Mouse (Mus musculus) left cerebral cortex, adult 11 months (tissue): ENCODE results near the gene Meaf6.

Experiments
- DNase-seq: peaks from one replicate; pipeline ENCODE4 v3.0.0; 2022; ENCODE audit warnings: low spot score

The Meaf6 gene

GRCm38 (mm10) chr4:125084403-125085345, at the start of gene Meaf6:
TSS of gene Meaf6 (plus strand) at chr4:125085134.
- peak; percentile 84 for DNase-seq

DNA sequence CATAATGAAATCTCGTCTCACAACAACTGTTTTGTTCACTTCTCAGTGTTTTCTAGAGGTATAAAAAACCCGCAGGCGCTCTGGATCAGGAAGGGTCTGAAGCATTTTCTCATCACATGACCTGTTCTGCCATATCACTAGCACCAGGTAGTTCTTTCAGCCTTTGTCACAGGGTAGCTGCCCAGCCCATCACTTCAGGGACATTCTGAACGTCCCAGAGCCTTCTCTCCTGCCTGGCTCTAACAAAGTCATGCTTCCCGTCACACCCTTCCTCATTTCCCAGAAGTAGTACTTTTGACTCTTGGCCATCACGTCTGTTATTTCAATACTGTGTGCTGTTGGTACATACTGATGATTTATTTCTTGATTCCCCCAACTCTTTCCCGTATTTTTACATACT, 40.5 kb upstream of the Meaf6 start:
- no peak for DNase-seq

DNA sequence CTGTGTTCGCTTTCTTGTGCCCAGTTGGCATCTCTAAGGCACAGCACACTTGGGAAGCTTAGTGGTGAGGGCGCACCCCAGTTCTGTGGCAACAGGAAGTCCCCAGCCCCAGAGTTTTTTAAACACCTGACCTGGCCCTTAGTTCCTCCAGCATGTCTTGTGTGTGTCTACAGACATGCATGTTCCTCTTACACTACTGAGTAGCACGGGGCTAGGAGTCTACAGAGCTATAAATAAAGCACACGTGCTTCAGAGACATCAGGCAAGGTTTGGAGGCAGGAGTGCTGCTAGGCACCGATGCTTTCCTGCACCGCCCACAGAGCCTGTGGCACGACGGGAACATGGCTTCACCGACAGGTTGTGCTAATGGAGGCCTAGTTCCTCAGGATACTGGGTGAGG, 29.5 kb upstream of the Meaf6 start:
- DNase-seq, result peak; percentile 27

DNA sequence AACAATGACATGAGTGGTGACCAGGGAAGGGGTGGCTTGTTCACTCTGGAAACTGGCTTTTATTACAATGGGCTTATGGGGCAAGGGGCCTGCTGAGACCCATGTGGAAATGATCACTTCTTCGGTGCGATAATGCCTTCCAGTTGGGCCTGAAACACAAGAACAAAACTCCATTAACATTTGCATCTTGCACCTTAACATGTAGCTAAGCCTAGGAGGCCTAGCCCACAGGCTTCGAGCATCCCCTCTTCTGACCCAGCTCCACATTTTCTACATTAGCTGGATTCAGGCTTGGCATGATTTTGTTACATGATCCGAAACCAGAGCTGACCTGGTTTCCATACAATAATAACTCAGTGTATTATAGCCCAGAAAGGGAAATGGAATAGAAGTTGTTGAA, 28.5 kb upstream of the Meaf6 start:
- DNase-seq, result no peak

- DNase-seq, result no peak
These were observed 27.7 kb upstream of the Meaf6 start for GRCm38 (mm10) chr4:125057273-125057672.

DNA sequence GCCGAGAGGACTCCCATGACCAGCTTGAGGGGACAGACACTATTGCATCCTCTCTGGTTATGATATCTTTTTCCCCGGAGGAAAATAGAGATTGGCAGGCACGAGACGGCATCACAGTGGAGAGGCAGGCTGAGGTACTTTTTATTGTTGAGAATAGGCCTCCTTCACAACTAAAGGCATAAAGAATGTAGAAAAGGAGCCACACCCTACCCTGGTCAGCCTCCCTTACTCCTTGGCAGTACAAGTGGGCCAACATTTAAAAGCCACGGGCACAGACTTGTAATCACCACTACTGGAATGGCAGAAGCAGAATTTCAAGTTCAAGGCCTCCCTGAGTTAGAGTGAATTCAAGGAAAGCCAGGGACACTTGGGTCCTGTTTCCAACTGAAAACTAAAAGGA, 26.9 kb upstream of the Meaf6 start:
- no peak for DNase-seq

GRCm38 (mm10) chr4:125059025-125059424, 25.9 kb upstream of the Meaf6 start:
- peak; percentile 19 for DNase-seq

DNA sequence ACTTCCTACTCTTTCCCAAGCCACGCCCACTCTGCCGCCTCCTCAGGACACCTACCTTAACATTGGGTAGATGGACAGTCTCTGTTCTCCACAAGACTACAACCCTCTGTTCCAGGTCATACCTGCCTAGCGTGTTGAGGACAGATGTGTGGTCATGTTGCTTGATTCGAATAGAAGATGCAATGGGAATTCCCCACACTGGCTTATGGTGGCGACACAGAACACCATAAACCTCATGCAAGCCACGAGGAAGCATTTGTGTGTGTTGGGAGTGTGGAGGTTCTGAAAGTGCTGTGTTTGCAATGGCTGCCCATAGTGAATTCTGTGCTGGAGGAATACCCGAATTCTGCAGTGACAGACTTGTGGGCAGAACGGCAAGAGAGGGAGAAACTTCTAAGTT, 21.1 kb upstream of the Meaf6 start:
- no peak for DNase-seq

DNA sequence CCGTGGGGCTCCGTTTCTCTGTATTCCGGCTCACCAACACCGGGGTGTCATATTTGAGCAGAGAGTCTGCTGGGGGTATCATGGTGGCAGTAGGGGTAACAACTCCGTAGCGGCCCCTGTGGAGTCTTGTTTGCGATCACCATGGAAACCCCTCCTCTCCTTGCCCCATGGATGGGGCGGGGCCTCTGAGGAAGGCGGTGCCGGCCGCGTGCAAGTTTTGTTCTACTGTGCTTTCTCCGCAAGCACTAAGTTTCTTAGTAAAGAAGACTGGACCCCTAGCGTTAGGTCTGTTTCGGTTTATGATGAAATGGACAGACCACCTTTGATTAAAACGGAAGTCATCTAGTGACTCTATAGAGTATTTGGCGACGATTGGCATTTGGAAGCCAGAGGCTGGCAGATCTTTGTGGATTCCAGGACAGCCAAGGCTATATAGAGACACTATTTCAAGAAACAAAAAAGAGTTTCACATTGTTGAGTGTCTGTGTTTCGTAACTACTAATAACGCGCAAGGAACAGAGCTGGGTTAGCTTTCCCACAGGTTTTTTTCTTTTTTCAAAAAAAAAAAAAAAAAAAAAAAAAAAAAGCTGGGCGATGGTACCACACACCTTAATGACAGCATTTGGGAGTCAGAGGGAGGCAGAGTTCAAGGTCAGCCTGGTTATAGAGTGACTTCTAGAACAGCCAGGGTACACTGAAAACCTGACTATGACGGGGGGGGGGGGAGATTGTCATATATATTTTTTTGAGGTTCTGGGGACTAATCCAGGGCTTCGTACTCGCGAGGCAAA, 19.2 kb upstream of the Meaf6 start, which contains the start of gene Dnali1:
TSS of gene Dnali1 (minus strand) at position 187 of the 791 bp plus-strand sequence.
- no peak for DNase-seq

- DNase-seq, result peak; percentile 87
These were observed 18.2 kb upstream of the Meaf6 start, which contains the start of gene Snip1 for GRCm38 (mm10) chr4:125066490-125067370. TSS of gene Snip1 (plus strand) at chr4:125066672.

DNA sequence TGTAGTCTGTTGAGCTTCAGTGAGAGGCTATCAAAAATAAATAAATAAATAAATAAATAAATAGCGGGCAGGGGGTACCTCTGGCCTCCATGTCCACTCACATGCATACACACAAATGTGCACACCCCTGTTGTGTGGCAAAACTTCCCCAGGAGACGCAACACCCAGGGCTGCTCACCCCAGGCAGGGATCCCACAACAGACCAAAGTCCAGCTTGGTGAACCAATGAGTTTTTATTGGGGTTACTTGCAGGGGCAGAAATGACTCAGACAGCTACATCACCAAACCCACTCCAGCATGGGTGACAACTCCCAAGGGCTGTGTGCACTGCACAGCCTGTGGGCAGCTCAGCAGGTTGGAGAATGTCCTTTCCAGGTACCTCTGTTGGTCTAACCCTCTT, 7.2 kb upstream of the Meaf6 start:
- no peak for DNase-seq

DNA sequence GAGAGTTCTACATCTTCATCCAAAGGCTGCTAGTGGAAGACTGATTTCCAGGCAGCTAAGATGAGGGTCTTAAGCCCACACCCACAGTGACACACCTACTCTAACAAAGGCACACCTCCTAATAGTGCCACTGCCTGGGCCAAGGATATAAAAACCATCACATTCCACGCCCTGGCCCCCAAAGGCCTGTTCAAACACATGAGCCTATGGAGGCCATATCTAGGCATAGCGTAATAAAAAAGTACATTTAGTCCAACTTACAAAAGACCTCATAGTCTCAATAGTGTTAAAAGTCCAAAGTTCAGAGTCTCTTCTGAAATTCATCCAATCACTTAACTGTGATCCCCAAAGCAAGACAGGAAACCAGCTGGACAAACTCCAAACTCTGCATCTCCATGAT, 6.2 kb upstream of the Meaf6 start:
- DNase-seq, result no peak

- peak; percentile 68 for DNase-seq
These were observed 460 bp downstream of the Meaf6 start for GRCm38 (mm10) chr4:125085346-125085841.

DNA sequence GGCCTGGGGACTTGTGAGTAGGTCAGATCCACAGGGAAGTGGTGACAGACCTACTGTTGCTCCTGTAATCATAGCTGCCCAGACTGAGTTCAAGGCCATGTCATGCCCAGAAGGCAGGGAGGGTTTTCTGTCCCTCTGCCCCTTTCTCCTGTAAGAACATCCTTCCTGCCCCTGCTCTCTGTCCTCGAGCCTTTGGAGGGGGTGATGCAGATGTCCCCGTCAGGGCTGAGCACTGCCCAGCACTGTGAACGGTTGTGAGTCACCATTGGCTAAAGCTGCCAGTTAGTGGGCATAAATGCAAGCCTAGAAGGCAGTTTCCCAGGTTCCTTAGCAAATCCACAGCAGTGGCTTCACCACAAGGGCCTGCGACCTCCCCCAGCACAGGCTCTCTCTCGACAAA, 8.1 kb downstream of the Meaf6 start:
- no peak for DNase-seq

DNA sequence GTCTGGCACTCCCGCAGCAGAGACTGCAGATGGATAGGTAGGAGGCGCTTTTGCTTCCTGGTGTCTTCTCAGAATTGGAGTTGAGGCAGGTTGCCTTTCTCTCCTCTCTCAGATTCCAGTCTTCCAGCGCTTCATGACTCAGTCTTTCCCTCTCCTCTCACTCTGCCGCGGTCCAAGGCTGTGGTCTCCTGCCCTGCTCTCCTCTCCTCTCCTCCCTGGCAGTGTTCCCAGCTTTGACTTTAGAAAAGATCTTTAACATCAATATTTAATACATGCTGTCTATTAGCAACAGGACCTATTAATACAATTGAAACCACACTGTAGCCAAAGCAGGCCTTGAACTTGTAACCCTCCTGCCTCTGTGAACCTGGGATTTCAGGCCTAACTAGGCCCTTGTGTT, 11.1 kb downstream of the Meaf6 start:
- no peak for DNase-seq

GRCm38 (mm10) chr4:125097412-125097811, 12.5 kb downstream of the Meaf6 start:
- no peak for DNase-seq

DNA sequence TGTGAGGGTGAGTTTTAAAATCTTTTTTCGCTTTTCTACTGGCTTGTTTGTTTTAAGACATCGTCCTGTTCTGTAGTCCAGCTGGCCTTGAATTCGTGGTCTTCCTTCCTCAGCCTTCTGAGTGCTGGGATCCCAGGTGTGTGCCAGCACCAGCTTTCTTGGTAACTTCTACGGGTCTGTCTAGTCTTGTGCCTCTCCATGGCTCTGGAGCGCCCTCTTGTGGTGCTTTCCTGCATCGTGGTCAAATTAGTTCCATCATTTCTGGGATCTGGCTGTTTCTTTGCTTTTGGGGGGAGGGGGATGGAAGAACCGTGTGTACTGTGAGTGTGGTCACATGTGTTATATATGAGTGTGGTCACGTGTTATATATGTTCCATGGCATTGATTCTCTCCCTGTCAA, 14.5 kb downstream of the Meaf6 start:
- DNase-seq, result peak; percentile 37

DNA sequence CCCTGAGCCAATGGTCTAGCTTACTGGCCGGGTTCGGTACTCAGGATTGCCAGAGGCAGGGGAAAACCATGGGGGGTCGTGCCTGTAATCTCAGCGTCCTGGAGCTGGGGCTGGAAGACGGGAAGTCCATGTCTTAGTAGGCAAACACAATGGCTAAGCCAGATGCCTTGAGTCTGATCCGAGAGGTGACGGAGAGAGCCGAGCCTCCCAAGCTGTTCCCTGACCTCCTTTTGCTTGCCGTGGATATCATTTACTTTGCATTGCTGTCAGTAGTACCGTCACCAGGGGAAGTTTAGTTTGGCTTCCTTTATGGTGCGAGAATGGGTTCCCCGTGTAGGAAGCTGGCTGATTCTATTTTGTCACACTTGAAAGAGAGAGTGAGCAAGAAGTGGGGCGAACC, 16.4 kb downstream of the Meaf6 start:
- no peak for DNase-seq

DNA sequence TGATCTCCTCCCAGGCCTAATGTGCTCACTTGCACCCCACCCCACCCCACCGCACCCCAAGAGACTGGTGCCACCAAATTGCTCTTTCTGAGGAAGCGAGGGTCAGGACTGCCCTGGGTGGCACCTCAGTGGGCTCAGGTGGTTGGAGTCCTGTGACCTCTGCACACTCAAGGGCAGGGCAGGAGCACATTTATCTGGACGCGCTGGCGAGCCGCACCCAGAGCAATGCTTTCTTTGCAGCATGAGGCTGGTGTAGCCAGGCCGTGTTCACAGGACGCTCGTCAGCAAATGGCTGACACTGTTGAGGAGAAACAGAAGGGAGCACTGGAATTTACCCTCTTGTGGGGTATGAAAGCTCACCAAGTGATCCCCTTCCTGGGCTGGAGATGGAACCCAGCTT, 20.4 kb downstream of the Meaf6 start:
- DNase-seq, result no peak

DNA sequence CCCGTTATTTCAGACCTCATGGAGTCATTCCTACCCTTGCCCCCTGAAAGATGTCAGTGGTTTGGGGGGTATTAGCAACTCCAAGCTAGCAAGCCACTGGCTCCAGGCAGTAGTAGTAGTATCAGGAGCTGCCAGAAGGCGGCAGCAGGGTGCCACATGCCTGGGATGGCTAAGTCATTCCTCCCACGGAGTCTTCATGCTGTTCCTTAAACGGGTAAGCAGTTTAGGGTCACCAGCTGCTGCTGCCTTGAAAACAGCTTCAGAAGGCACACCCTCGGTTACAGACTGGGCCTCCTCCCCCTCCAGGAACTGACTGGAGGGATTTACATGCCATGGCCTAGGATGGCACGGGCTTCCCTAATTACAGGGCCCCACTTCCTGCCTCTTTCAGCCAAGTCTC, 29.7 kb downstream of the Meaf6 start:
- peak; percentile 88 for DNase-seq

DNA sequence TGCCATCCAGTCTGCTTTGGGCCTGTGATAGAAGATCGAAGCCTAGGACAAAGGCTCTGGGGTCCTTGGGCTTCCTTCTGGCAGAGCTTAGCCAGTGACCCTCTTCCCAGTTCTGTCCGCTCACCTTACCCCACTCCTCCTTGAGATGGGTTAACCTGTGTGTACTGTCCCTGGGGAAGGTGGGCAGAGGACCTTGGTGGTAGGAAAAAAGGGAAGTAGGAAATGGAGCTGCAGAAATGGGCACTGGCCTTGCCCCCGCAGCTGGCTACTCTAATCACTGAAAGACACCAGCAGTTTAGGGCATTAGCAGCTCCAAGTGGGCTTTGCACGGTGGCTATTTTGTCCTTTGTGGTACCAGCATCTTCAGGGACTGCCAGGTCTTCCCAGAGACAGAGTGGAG, 30.1 kb downstream of the Meaf6 start:
- DNase-seq, result no peak

- no peak for DNase-seq
These were observed 30.8 kb downstream of the Meaf6 start for GRCm38 (mm10) chr4:125115710-125116089.
